Mouse (Mus musculus) myocyte (in vitro differentiated cells): ENCODE results near the gene Sys1.

ENCODE experiments used
- MAX ChIP-seq: IDR thresholded peaks from one replicate; pipeline ENCODE4 v1.6.1; 2011; ENCODE audit warnings: low read depth, mild to moderate bottlenecking, control low read depth
- POLR2A ChIP-seq: IDR thresholded peaks from one replicate; pipeline ENCODE4 v1.6.1; 2011; ENCODE audit warnings: low read depth, mild to moderate bottlenecking, control low read depth, moderate library complexity; ENCODE audit not compliant: insufficient read length

GRCm38 (mm10) chr2:164494126-164494525 lies 37.4 kb downstream of the Sys1 start:
- TF ChIP-seq POLR2A (no peak), MAX (no peak)
